Mouse (Mus musculus) B cell, adult 2 months (primary cell): Measurements from ENCODE around the gene Birc7.

Experiments used
- DNase-seq, 2 experiments: peaks; one replicate each; pipeline ENCODE4 v3.0.0; 2022

The Birc7 gene

GRCm38 (mm10) chr2:180928723-180929122 is at the start of gene Birc7:
Gene Birc7 (plus strand): TSS chr2:180929023.
- no peak for DNase-seq

- no peak for DNase-seq
These were observed 49.3 kb upstream of the Birc7 start for GRCm38 (mm10) chr2:180879365-180880067.

- no peak for DNase-seq
These were observed 47.5 kb upstream of the Birc7 start for GRCm38 (mm10) chr2:180881281-180881680.

- no peak for DNase-seq
These were observed 43.6 kb upstream of the Birc7 start for GRCm38 (mm10) chr2:180885270-180885669.

DNA sequence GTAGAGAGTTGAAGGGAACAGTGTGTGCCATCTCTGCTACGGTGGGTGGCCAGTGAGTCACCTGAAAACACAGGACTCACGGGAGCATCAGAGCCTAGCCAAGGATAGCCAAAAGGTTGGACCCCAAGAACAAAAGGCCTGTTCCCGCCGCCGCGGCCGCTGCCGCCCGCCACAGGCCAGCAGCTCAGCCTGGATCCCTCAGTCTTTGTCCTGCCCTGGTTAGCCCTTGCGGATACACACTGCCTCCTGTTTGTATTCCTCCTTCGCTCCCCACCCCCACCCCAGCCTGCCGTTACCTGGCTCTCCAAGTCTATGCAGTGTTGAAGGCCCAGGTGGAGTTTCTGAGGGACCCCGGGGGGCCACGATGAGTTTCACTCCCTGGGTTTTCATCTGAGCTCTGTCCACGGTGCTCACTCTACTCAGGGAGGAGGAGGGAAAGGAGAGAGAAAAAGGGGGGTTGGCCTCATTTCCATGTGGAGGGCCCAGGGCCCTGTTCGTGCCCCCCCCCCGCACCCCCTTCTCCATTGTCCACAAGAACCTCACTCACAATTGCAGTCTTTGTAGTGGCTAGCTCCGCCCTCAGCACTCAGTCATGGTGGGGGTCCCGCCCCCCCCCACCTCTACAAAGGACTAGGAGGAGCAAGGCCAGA is 39.4 kb upstream of the Birc7 start:
- no peak for DNase-seq

DNA sequence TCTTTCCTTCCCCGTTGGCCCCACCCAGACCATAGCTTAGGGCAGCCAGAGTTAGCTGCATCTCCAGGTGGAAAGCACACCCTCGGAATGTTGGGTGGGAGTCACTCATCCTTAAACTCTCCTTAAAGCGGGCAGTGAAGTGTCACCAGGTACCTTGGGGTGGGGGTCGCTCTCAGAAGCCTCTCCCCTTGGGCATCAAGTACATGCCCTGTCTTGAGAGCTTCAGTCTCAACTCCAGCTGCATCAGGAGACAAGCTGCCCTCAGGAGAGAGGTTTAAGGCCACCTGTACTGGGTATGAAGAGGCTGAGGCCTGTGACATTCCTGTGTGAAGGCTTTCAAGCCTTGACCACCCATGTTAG is 38.9 kb upstream of the Birc7 start:
- no peak for DNase-seq

DNA sequence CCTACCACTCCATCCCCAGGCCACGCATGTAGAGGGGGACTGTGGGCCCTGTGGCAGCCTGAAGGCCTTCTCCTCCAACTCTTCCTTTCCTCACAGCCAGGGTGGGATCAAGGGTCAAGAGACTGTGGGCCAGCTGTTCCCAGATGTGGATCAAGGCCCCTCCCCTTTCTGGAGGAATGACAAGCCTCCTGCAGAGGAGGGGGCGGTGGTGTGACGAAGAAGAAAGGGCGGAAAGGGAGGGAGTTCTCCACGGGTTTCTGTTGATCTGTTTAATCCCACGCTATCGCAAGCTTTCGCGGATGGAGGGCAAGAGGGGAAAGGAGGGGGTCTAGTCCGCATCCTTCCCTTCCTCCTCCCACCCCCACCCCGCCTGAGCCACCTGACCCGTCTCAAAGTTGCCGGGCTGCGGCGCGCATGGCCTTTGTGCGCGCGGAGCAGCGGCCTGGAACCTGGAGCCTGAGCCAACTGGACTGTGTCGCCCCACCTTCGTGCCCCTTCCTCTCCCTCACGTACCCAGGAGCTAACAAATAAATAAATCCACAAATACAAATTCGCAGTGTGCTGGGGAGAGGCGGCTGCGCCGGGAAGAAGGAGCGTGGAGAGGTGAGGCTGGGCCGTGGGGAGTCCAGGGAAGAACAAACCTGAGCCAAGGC is 38.3 kb upstream of the Birc7 start:
- no peak for DNase-seq

DNA sequence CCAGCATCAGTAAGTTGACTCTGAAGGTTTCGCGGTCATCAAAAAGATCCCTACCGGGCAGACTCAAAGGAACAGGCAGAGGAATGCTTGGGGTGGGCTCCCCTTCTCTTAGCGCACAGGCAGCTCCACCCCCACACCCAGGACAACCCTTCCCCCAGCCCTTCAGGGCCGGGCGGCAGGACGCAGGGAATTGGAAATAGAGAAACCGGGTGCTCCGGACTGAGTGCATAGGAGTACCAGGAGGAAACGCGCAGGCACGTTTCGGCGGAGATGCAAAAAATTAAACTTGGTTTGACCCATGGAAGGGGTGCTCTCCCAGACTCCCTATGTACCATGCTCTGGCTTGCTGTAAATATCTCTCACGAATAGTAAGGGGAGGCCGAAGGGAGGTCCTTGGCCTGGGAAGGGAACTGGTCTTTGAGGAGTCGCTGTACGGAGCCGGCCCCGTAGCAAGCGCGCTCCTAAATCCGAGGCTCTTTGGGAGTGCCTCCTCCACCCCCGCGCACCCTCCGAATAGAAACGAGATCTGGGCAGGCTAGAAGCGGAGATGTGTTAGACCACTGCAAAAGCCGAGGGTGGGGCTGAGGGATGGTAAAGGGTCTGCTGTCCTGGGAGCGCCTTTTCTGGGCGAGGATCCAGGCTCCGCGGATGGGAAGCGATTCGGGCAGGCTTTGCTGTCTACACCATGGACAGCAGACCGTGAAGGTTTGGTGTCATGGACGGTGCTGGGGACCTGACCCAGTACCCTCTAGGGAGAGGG is 37.6 kb upstream of the Birc7 start:
- no peak for DNase-seq

DNA sequence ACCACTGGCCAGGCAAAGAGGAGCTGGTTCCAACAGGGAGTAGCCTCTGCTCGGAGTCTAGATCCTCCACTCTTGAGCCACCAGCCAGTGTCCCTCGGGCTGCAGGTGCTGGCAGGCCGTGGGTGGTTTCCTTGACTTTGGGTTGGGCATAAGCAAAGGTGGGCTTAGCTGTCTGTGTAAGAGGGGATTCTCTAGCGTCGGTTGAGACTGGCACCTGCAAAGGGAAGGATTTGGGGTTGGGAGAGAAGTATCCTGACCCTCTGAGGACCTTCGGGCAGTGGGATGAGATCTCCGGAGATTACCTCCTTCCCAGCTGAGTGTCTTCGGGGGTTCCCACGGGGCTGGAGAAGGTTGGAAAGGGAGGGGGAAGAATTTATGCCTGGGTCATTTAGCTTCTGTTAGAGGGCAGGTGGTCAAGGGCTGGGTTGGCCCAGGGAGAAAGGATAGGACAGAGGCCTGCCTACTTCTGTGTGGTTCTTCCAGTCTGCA is 36.9 kb upstream of the Birc7 start:
- no peak for DNase-seq

DNA sequence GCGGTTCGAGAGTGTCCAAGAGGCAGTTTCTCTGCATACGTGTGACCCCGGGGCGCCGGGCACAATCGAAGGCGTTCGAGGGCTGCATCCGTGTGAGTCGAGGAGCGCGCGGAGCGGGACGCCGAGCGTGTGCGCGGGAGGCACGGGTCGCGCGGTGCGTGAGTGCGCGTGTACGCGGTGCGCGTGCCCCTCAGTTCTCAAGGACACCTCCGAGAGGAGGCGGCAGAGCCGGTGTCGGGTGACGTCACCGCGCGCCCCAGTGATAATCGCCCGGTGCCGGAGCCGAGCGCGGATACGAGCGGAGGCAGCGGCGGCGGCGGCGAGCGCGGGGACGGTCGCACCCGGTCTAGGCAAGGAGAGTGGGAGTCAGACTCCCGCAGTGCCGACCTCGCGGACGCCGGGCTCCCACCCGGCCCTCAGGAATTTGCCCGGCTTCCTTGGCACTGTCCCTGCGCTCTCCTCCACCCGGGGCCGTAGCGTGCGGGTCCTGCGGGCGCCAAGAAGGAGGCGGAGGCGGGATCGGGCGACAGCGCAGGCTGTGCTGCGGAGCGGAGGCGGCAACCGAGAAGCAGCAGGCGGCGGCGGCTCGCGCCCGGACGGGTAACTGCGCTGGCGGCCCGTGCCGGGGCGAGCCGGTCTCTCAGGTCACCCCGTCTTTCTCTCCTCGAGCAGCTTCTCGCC is 35.8 kb upstream of the Birc7 start:
- no peak for DNase-seq

GRCm38 (mm10) chr2:180893537-180894028 is 35.2 kb upstream of the Birc7 start:
- peak in 1 of 2 experiments; percentile 15 for DNase-seq

GRCm38 (mm10) chr2:180894029-180894623 is 34.7 kb upstream of the Birc7 start:
- DNase-seq, result peak; percentile 31

GRCm38 (mm10) chr2:180894734-180895133 is 34.1 kb upstream of the Birc7 start:
- DNase-seq, result peak; percentile 69 to 70

DNA sequence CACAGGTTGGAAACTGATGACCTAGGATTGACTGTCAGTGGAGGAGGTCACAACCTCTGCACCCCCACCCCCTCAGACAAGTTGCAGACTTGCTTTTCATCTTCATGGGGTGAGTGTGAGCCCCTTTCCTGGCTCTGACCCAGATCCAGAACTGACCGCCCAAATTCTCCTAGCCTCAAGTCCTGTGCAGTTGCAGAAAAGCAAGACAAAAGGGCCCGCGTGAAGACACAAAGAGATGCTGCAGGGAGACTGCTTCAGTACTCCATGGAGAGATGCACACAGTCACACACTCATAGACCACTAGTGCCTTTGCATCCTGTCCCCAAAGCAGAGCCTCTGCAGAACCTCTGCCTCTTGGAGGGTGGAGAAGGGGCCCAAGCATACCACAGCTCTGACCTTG is 33.5 kb upstream of the Birc7 start:
- DNase-seq, result no peak

GRCm38 (mm10) chr2:180895837-180896525 is 32.8 kb upstream of the Birc7 start:
- DNase-seq, result no peak

DNA sequence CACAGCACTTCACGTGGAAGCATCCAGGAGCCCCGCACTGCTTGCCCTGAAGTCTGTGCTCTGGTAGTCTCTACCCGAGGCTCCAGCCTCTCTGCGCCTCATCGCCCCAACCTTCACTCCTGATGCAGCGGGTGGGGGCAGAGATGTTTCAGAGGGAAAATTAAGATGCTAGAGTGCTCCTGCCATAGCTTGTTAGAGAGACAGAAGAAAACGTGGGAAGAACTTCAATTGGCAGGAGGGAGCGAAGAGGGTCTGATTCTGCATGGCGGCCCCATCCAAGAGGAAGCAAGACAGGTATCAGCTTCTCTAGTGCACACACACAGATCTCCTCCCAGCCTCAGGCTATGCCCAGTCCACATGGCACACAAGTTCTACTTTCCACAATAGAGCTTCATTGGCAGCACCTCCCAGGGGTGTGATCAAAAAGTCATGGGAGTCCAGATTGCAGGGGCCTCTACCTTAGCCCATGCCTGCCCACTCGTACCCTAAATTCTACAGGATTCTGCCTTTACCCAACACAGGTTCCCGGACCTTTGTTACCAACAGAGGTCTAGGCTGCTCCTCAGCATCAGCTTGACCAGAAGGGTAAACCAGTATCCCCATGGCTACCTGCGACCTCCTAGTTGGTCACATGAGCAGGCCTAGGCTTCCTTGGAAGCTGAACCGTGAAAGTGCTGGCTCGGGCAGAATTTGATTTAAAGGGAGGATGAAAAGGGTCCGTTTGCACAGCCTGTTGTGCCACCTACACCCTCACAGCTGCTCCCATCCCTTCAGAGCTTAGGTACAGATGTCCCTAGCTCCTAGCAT is 31.8 kb upstream of the Birc7 start:
- DNase-seq, result no peak

GRCm38 (mm10) chr2:180897857-180898256 is 31.0 kb upstream of the Birc7 start:
- no peak for DNase-seq

GRCm38 (mm10) chr2:180902086-180902485 is 26.7 kb upstream of the Birc7 start:
- DNase-seq, result peak; percentile 25 to 32

- DNase-seq, result no peak
These were observed 24.2 kb upstream of the Birc7 start for GRCm38 (mm10) chr2:180904435-180905208.
